Mouse (Mus musculus): ENCODE data around the gene Zfp692. TPM values are rescaled to one million over a fixed set of nuclear protein-coding genes. Genes with fewer than 3 reads are reported as not detected.
"Not testable (repeated sequence)": the region's sequence is repeated elsewhere in the genome, so short reads cannot be mapped to it uniquely, and the experiment has no call there.

Zfp692 gene
- total RNA-seq, 4 experiments from 2014 or later = 9.6 to 26.7 (median 17.0) TPM

GRCm38 (mm10) chr11:58354927-58355326 is 48.1 kb downstream of the Zfp692 start:
- no peak for DNase-seq

DNA sequence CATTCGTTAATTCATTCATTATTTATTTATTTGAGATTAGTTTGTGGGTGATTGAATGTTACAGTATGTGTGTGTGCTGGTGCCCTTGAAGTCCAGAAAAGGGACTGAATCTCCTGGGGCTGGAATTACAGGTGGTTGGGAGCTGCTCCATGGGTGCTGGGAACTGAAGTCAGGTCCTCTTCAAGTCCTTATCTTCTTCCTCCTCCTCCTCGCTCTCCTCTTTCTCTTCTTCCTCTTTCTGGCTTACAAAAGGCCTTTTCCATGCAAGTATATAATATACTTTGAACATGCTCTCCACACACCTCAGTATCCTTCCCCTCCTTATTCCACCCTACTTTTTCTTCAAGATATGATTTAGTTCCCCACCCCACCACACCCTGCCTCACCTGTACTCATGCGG is 50.2 kb downstream of the Zfp692 start:
- no peak for DNase-seq

DNA sequence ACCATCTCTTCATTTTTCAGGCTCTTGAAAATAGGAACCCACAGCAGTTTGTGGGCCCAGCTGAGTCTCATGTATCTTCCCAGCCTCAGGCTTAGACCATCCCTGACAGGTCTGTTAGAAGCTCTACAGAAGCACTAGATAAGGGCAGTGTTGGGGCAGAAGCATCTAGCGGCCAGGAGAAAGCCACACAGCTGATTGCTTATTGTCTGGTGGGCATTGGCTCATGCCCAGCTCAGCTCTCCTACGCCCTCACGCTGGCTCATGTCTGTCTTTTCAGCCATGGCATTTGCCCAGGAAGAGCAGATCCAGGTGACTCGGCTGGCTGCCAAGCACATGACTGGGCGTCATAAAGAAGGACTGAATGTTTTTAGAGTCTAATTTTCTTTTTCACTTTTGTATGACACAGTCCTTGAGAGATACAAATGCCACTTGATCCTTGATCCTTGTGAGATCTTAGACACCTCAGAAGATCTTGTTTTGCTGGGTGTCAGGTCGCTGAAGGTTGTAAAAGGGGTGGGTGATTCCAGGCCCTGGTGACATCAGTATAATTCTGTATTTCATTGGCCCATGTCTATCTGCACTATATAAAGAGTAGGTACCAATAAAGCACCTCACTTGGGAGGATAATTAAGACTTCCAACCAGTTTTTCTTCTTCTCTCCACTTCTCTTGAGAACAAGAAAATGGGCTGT is 51.1 kb downstream of the Zfp692 start:
- DNase-seq = no peak

- not testable (repeated sequence) for DNase-seq
Observed at GRCm38 (mm10) chr11:58362562-58362961, 55.7 kb downstream of the Zfp692 start.

Other genes with a start within 250 kb of the Zfp692 start
- 1 to 10 TPM in 1 of 4 experiments, not detected in 3; 3.1 TPM for gene Gm12248, start 213.9 kb upstream of the Zfp692 start, total RNA-seq (2022)
- 10 to 100 TPM; 55.0 to 59.3 (median 56.6) TPM for gene Cnot8, start 202.9 kb upstream of the Zfp692 start, total RNA-seq (2022)
- 10 to 100 TPM; 20.5 to 34.7 (median 26.4) TPM for gene Gemin5, start 138.5 kb upstream of the Zfp692 start, total RNA-seq (2022)
- gene Mrpl22, start 135.4 kb upstream of the Zfp692 start, total RNA-seq (2022) = 10 to 100 TPM; 63.8 to 78.6 (median 70.4) TPM
- gene Igtp, start 107.5 kb upstream of the Zfp692 start, total RNA-seq (2022) = 10 to 100 TPM; 12.9 to 17.0 (median 16.2) TPM
- 10 to 100 TPM; 14.7 to 19.4 (median 17.3) TPM for gene Irgm2, start 107.5 kb upstream of the Zfp692 start, total RNA-seq (2022)
- not detected for gene 4930438A08Rik, start 32.3 kb upstream of the Zfp692 start, total RNA-seq (2022)
- 10 to 100 TPM; 44.3 to 65.6 (median 54.7) TPM for gene Zfp672, start 23.3 kb downstream of the Zfp692 start, total RNA-seq (2022)
- gene Sh3bp5l, start 23.7 kb downstream of the Zfp692 start, total RNA-seq (2022) = 10 to 100 TPM; 53.5 to 58.2 (median 55.9) TPM
- not detected for gene Lypd8, start 72.0 kb downstream of the Zfp692 start, total RNA-seq (2022)
- gene 1810065E05Rik, start 114.0 kb downstream of the Zfp692 start, total RNA-seq (2022) = not detected
- gene Gm12253, start 125.5 kb downstream of the Zfp692 start, total RNA-seq (2022) = not detected
- gene Lypd9, start 145.9 kb downstream of the Zfp692 start, total RNA-seq (2022) = not detected
- gene Olfr30, start 155.2 kb downstream of the Zfp692 start, total RNA-seq (2022) = not detected
- not detected for gene Olfr332, start 185.5 kb downstream of the Zfp692 start, total RNA-seq (2022)
- gene Olfr331, start 195.5 kb downstream of the Zfp692 start, total RNA-seq (2022) = not detected
- 1 to 10 TPM in 3 of 4 experiments, under 1 TPM in 1; 0.49 to 1.8 (median 1.5) TPM for gene Olfr330, start 227.8 kb downstream of the Zfp692 start, total RNA-seq (2022)
- 1 to 10 TPM in 1 of 4 experiments, under 1 TPM in 3; 0.22 to 1.2 (median 0.71) TPM for gene Olfr329-ps, start 239.4 kb downstream of the Zfp692 start, total RNA-seq (2022)
- under 1 TPM; 0.31 to 0.73 (median 0.40) TPM for gene Olfr328, start 248.6 kb downstream of the Zfp692 start, total RNA-seq (2022)